ENCODE assay signal across 28 mouse cellular contexts in genomic region chr11:87446159-87446558, GRCm38 (mm10). TPM values are rescaled to one million over a fixed set of nuclear protein-coding genes. Genes with fewer than 3 reads are reported as not detected.
"Had no signal": no experiment of that assay in that cellular context is flagged by ENCODE, and none has a peak within 500 bp of the region (broad histone marks: within the 10 kb centered on the region; RNA-seq: fewer than 3 reads in every experiment).

No protein-coding gene starts in this region.

- H3K27ac ChIP-seq: embryonic facial prominence, embryonic 10.5 days; embryonic facial prominence, embryonic 12.5 days; embryonic facial prominence, embryonic 13.5 days; embryonic facial prominence, embryonic 15.5 days; forebrain, embryonic 10.5 days; forebrain, embryonic 12.5 days; forebrain, embryonic 13.5 days; forebrain, embryonic 15.5 days; gastrocnemius, adult 2 months; heart, adult 2 months had no signal

- H3K27me3 ChIP-seq: embryonic facial prominence, embryonic 12.5 days; embryonic facial prominence, embryonic 13.5 days; embryonic facial prominence, embryonic 15.5 days; forebrain, embryonic 15.5 days had no signal

- ATAC-seq: forebrain, embryonic 13.5 days; forebrain, embryonic 14.5 days; forebrain, embryonic 15.5 days; forebrain, embryonic 16.5 days; forebrain, postnatal 0 days had no signal

- H3K4me3 ChIP-seq: embryonic facial prominence, embryonic 10.5 days; embryonic facial prominence, embryonic 12.5 days; embryonic facial prominence, embryonic 13.5 days; embryonic facial prominence, embryonic 15.5 days; erythroblast, embryonic 14.5 days; forebrain, embryonic 10.5 days; forebrain, embryonic 12.5 days; forebrain, embryonic 13.5 days; forebrain, embryonic 15.5 days; gastrocnemius, adult 2 months; heart, adult 2 months had no signal

- H3K9me3 ChIP-seq: embryonic facial prominence, embryonic 10.5 days; embryonic facial prominence, embryonic 12.5 days; embryonic facial prominence, embryonic 13.5 days; embryonic facial prominence, embryonic 15.5 days; forebrain, embryonic 10.5 days; forebrain, embryonic 12.5 days; forebrain, embryonic 13.5 days; forebrain, embryonic 15.5 days had no signal

- H3K9ac ChIP-seq: embryonic facial prominence, embryonic 12.5 days; embryonic facial prominence, embryonic 13.5 days; embryonic facial prominence, embryonic 15.5 days; forebrain, embryonic 12.5 days; forebrain, embryonic 13.5 days; forebrain, embryonic 15.5 days; forebrain, postnatal 0 days had no signal

- DNase-seq: cerebellum, adult 9-10 months; cerebellum, adult 9-11 months; cerebellum, postnatal 10 days; cerebellum, postnatal 14 days; cerebellum, postnatal 25 days; cerebellum, postnatal 36 days; embryo, embryonic 11 days; forebrain, postnatal 0 days; gastrocnemius, adult 2 months; gastrocnemius, postnatal 10 days; gastrocnemius, postnatal 14 days; gastrocnemius, postnatal 25 days; gastrocnemius, postnatal 36 days; heart, adult 11 months; heart, adult 2 months had no signal

- H3K36me3 ChIP-seq: embryonic facial prominence, embryonic 10.5 days; embryonic facial prominence, embryonic 12.5 days; embryonic facial prominence, embryonic 13.5 days; embryonic facial prominence, embryonic 15.5 days; forebrain, embryonic 10.5 days; forebrain, embryonic 12.5 days; forebrain, embryonic 15.5 days had no signal

- H3K4me1 ChIP-seq: embryonic facial prominence, embryonic 12.5 days had no signal

- H3K4me2 ChIP-seq: embryonic facial prominence, embryonic 12.5 days; embryonic facial prominence, embryonic 13.5 days; embryonic facial prominence, embryonic 15.5 days; forebrain, embryonic 12.5 days; forebrain, embryonic 13.5 days; forebrain, embryonic 15.5 days had no signal

RNA-seq across cellular contexts. Expression of gene Tex14, which starts 41.3 kb away (rescaled TPM):
- total RNA-seq: gastrocnemius, adult 2 months; gastrocnemius, adult 8-10 months; gastrocnemius, postnatal 36 days; granulocyte monocyte progenitor cell, adult 5-6 weeks had no signal
- polyA plus RNA-seq: embryonic facial prominence, embryonic 10.5 days; erythroblast, embryonic 14.5 days; forebrain, embryonic 10.5 days; forebrain, embryonic 15.5 days had no signal
